Mouse (Mus musculus): ENCODE measurements around the gene Ids. TPM values are rescaled to one million over a fixed set of nuclear protein-coding genes. Genes with fewer than 3 reads are reported as not detected.

The Ids gene
- total RNA-seq, 1 experiment from 2014 or later: 9.7 TPM

Other genes starting within 250 kb of the Ids start
- 32.0 and 42.8 TPM in 2 replicates for gene 1110012L19Rik, start 20.8 kb upstream of the Ids start, total RNA-seq (2017)
- gene Tmem185a, start 112.1 kb upstream of the Ids start, total RNA-seq (2017): 6.4 and 9.4 TPM in 2 replicates